Mouse (Mus musculus) thymus, adult 2 months (tissue): ENCODE measurements around the gene Dhx8.

Experiments
- CTCF ChIP-seq: fragments of 200-500 bp; IDR thresholded peaks from 2 replicates; pipeline ENCODE4 v1.5.1; 2012; ENCODE audit warnings: mild to moderate bottlenecking, control low read depth, low read length, moderate library complexity, borderline replicate concordance; ENCODE audit not compliant: control insufficient read depth, poor library complexity, insufficient read depth; ENCODE audit errors: extremely low read depth
- POLR2A ChIP-seq: fragments of 200-500 bp; IDR thresholded peaks from 2 replicates; pipeline ENCODE4 v1.6.1; 2012; ENCODE audit warnings: mild to moderate bottlenecking, low read length, control low read depth, moderate library complexity; ENCODE audit not compliant: control insufficient read depth, poor library complexity, insufficient read depth; ENCODE audit errors: extremely low read depth

DNA sequence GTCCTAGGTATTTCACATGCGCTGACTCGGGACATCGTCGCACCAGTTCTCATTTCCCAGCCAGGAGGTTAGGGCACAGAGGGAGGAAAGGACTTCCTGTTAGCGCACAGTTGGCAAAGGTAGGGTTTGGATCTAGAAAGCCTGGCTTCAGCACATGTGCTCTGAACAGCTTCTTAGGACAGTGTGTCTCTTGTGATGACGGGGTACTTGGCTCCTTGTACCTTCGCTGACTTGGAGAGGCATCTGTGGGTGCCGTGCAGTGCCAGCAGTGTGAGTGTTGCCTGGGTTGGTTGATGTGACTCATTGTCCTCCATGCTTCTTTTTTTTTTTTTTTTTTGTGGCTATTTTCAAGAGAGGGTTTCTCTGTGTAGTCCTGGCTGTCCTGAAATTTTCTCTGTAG, 23.9 kb downstream of the Dhx8 start:
- TF ChIP-seq CTCF (no peak), POLR2A (no peak)
